Mouse (Mus musculus) heart, adult 18-20 months (tissue): ENCODE measurements around the gene Cntnap1. TPM values are rescaled to one million over a fixed set of nuclear protein-coding genes. Genes with fewer than 3 reads are reported as not detected.

Experiments used
- DNase-seq, 2 experiments: peaks; one replicate each; pipeline ENCODE4 v3.0.0; 2021 to 2022; ENCODE audit warnings: mixed read lengths in 1 of 2
- microRNA-seq, 2 experiments: library from miRNA; unstranded; fragments of <30 nt; microRNA quantifications; one replicate each; pipeline ENCODE4 v1.2.0; 2022
- total RNA-seq, 2 experiments: library from RNA; stranded (reverse); gene quantifications; 2 replicates each; pipeline ENCODE4 v1.2.3; 2021

Cntnap1 gene
- total RNA-seq, 2 experiments from 2014 or later = 1.1 to 1.9 TPM

GRCm38 (mm10) chr11:101220853-101221252, 50.5 kb downstream of the Cntnap1 start:
- DNase-seq = no peak

GRCm38 (mm10) chr11:101221306-101221986, 51.1 kb downstream of the Cntnap1 start:
- DNase-seq = no peak

GRCm38 (mm10) chr11:101224337-101224736, 54.0 kb downstream of the Cntnap1 start:
- no peak for DNase-seq

- no peak for DNase-seq
These were observed 55.2 kb downstream of the Cntnap1 start for GRCm38 (mm10) chr11:101225331-101226064.

- peak; percentile 93 to 96 for DNase-seq
These were observed 55.9 kb downstream of the Cntnap1 start, which contains the start of gene Ezh1 for GRCm38 (mm10) chr11:101226065-101226701. Gene Ezh1, minus strand, starts transcription at chr11:101226463.

GRCm38 (mm10) chr11:101229361-101229900, 59.1 kb downstream of the Cntnap1 start:
- DNase-seq = peak; percentile 61 to 67

- DNase-seq = peak; percentile 75 to 88
These were observed 59.8 kb downstream of the Cntnap1 start for GRCm38 (mm10) chr11:101230061-101230511.

- DNase-seq = no peak
These were observed 60.2 kb downstream of the Cntnap1 start for GRCm38 (mm10) chr11:101230526-101230925.

- DNase-seq = peak; percentile 89 to 95
These were observed 60.9 kb downstream of the Cntnap1 start for GRCm38 (mm10) chr11:101230991-101231871.

- DNase-seq = peak; percentile 82 to 85
These were observed 61.9 kb downstream of the Cntnap1 start for GRCm38 (mm10) chr11:101232010-101232839.

- no peak for DNase-seq
These were observed 62.9 kb downstream of the Cntnap1 start for GRCm38 (mm10) chr11:101233240-101233639.

- no peak for DNase-seq
These were observed 63.8 kb downstream of the Cntnap1 start for GRCm38 (mm10) chr11:101234124-101234523.

- DNase-seq = no peak
These were observed 65.1 kb downstream of the Cntnap1 start for GRCm38 (mm10) chr11:101235429-101235828.

- peak; percentile 23 for DNase-seq
These were observed 66.5 kb downstream of the Cntnap1 start for GRCm38 (mm10) chr11:101236782-101237181.

GRCm38 (mm10) chr11:101238071-101238647, 67.8 kb downstream of the Cntnap1 start:
- peak; percentile 66 for DNase-seq

Small RNA genes within 50 kb of the gene (microRNA-seq; reads per million reads assigned to microRNA genes)
- 0 reads per million in 2 experiments for gene Gm27626

Other genes starting within 250 kb of the Cntnap1 start
- gene Stat3, start 231.0 kb upstream of the Cntnap1 start, total RNA-seq = 10 to 100 TPM; 71.8 to 83.2 TPM
- gene Cavin1, start 199.6 kb upstream of the Cntnap1 start, total RNA-seq = 100 to 1,000 TPM; 192 to 214 TPM
- 10 to 100 TPM; 87.1 to 92.2 TPM for gene Atp6v0a1, start 161.1 kb upstream of the Cntnap1 start, total RNA-seq
- gene Naglu, start 100.5 kb upstream of the Cntnap1 start, total RNA-seq = 1 to 10 TPM; 7.2 to 8.4 TPM
- gene Hsd17b1, start 92.1 kb upstream of the Cntnap1 start, total RNA-seq = under 1 TPM; 0.41 to 0.77 TPM
- 10 to 100 TPM; 17.4 to 18.8 TPM for gene Coasy, start 88.0 kb upstream of the Cntnap1 start, total RNA-seq
- 10 to 100 TPM; 17.2 to 17.9 TPM for gene Mlx, start 83.2 kb upstream of the Cntnap1 start, total RNA-seq
- gene Psmc3ip, start 75.1 kb upstream of the Cntnap1 start, total RNA-seq = 1 to 10 TPM; 2.4 to 2.6 TPM
- 10 to 100 TPM; 29.7 to 31.6 TPM for gene Retreg3, start 50.6 kb upstream of the Cntnap1 start, total RNA-seq
- gene Tubg1, start 50.6 kb upstream of the Cntnap1 start, total RNA-seq = 10 to 100 TPM; 23.9 to 25.6 TPM
- 1 to 10 TPM; 2.3 to 3.7 TPM for gene Tubg2, start 14.6 kb upstream of the Cntnap1 start, total RNA-seq
- 10 to 100 TPM; 12.6 to 12.8 TPM for gene Plekhh3, start 828 bp downstream of the Cntnap1 start, total RNA-seq
- gene Ccr10, start 4.9 kb downstream of the Cntnap1 start, total RNA-seq = not detected
- gene Ezh1, start 55.9 kb downstream of the Cntnap1 start, total RNA-seq = 10 to 100 TPM; 29.8 to 36.4 TPM
- 100 to 1,000 TPM in 1 of 2 experiments, 10 to 100 TPM in 1; 74.7 to 100 TPM for gene Ramp2, start 75.5 kb downstream of the Cntnap1 start, total RNA-seq
- 100 to 1,000 TPM in 1 of 2 experiments, 10 to 100 TPM in 1; 87.3 to 107 TPM for gene Vps25, start 83.2 kb downstream of the Cntnap1 start, total RNA-seq
- gene Wnk4, start 90.0 kb downstream of the Cntnap1 start, total RNA-seq = 10 to 100 TPM in 1 of 2 experiments, 1 to 10 TPM in 1; 9.4 to 12.9 TPM
- under 1 TPM; 0.15 to 0.23 TPM for gene Cntd1, start 108.5 kb downstream of the Cntnap1 start, total RNA-seq
- gene Coa3, start 108.6 kb downstream of the Cntnap1 start, total RNA-seq = 100 to 1,000 TPM in 1 of 2 experiments, 10 to 100 TPM in 1; 98.3 to 108 TPM
- 10 to 100 TPM; 85.4 to 96.5 TPM for gene Becn1, start 131.8 kb downstream of the Cntnap1 start, total RNA-seq
- 10 to 100 TPM; 65.0 to 86.3 TPM for gene Psme3, start 145.7 kb downstream of the Cntnap1 start, total RNA-seq
- 1 to 10 TPM; 1.2 to 2.2 TPM for gene Aoc2, start 154.5 kb downstream of the Cntnap1 start, total RNA-seq
- 10 to 100 TPM; 10.5 to 16.6 TPM for gene Aoc3, start 160.1 kb downstream of the Cntnap1 start, total RNA-seq
- gene G6pc, start 197.0 kb downstream of the Cntnap1 start, total RNA-seq = not detected
- gene Aarsd1, start 247.1 kb downstream of the Cntnap1 start, total RNA-seq = 10 to 100 TPM; 18.5 to 22.9 TPM